9 mouse cellular contexts compared by ENCODE assay signal in the genomic region with DNA sequence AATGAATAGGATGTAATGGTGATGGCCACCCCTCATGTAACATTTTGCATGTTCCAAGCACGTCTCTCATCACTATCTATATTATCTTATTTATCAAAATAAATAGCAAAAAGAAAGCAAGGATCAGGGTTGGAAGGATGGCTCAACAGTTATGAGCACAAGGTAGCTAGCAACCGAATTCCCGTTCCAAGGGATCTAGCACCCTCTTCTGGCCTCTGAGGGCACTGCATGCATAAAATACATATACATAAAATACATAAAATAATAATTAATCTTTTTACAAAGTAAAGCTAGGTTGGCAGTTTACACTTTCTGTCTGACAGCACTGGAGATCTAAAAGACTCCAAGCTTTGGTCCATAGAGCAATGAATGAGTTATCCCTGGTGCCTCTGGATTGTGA. TPM values are rescaled to one million over a fixed set of nuclear protein-coding genes. Genes with fewer than 3 reads are reported as not detected.
DNase-seq lines count a peak whose midpoint lies in the region; ATAC-seq lines count a peak whose summit lies in the region.
"Had no signal": no experiment of that assay in that cellular context is flagged by ENCODE, and none has a peak within 500 bp of the region (broad histone marks: within the 10 kb centered on the region; RNA-seq: fewer than 3 reads in every experiment).

No protein-coding gene starts in this region.

- 9% methylated on average over 3 of the region's 3 CpGs for WGBS in liver, embryonic 11.5 days
- 16% methylated on average over 3 of the region's 3 CpGs for WGBS in liver, embryonic 13.5 days (ENCODE audit: insufficient replicate concordance)

- 0 out of 2 replicates have a peak, but pooled peaks cover 3% of the 10 kb centered on the region for H3K4me1 ChIP-seq in liver, embryonic 11.5 days (replicated peaks; ENCODE audit: control insufficient read depth, insufficient read depth, low read length)
- H3K4me1 ChIP-seq in liver, embryonic 13.5 days (replicated peaks): no peaks in the 10 kb centered on the region

- H3K4me2 ChIP-seq in liver, embryonic 11.5 days: no peak overlapping the region
- no peak overlapping the region for H3K4me2 ChIP-seq in liver, embryonic 13.5 days

- peak; percentile 49 to 70 for DNase-seq in cerebellum, postnatal 14 days
- DNase-seq in liver: peak; percentile 64
- no peak for DNase-seq in liver, embryonic 11.5 days (ENCODE audit: low spot score)
- DNase-seq in c-Kit-negative CD71-positive TER-119-positive erythroid progenitor cells, embryonic 14.5 days (ENCODE audit: low read depth, low spot score): peak; percentile 50
- peak; percentile 28 for DNase-seq in liver, embryonic 13.5 days
- peak; percentile 57 for DNase-seq in splenic B cell, adult 2 months (ENCODE audit: low read depth, low spot score)
- DNase-seq in T-cell, adult 2 months (ENCODE audit: low spot score): no peak

- H3K9ac ChIP-seq in liver, embryonic 11.5 days (ENCODE audit: low read depth, low read length): no peak overlapping the region
- H3K9ac ChIP-seq in liver, embryonic 13.5 days: no peak overlapping the region

- no peak overlapping the region for H3K27ac ChIP-seq in liver, embryonic 11.5 days (ENCODE audit: low read depth, low read length)
- H3K27ac ChIP-seq in liver, embryonic 13.5 days: no peak overlapping the region

- H3K9me3 ChIP-seq in liver, embryonic 11.5 days (ENCODE audit: control insufficient read depth, low read length): no peaks in the 10 kb centered on the region
- H3K9me3 ChIP-seq in liver, embryonic 13.5 days (replicated peaks): no peaks in the 10 kb centered on the region

- H3K4me3 ChIP-seq in liver, embryonic 11.5 days (ENCODE audit: low read depth, low read length): no peak overlapping the region
- no peak overlapping the region for H3K4me3 ChIP-seq in liver, embryonic 13.5 days (replicated peaks)

- no peaks in the 10 kb centered on the region for H3K36me3 ChIP-seq in liver, embryonic 11.5 days (ENCODE audit: control insufficient read depth, insufficient read depth, low read length)
- no peaks in the 10 kb centered on the region for H3K36me3 ChIP-seq in liver, embryonic 13.5 days
- no peaks in the 10 kb centered on the region for H3K36me3 ChIP-seq in splenic B cell, adult 2 months (ENCODE audit: control insufficient read depth, insufficient read depth, low read length, poor library complexity, severe bottlenecking)

- no peaks in the 10 kb centered on the region for H3K27me3 ChIP-seq in liver, embryonic 11.5 days (replicated peaks; ENCODE audit: control insufficient read depth, insufficient read depth, low read length)
- H3K27me3 ChIP-seq in liver, embryonic 13.5 days: no peaks in the 10 kb centered on the region
- H3K27me3 ChIP-seq in splenic B cell, adult 2 months (ENCODE audit: control insufficient read depth, insufficient read depth, low read length, poor library complexity, severe bottlenecking): no peaks in the 10 kb centered on the region

- no peak for ATAC-seq in cerebellum, adult (ENCODE audit: insufficient number of reproducible peaks, low FRiP score, low TSS enrichment)
- no peak for ATAC-seq in liver, embryonic 11.5 days (replicated peaks; ENCODE audit: low FRiP score)
- no peak for ATAC-seq in liver, embryonic 13.5 days (ENCODE audit: low read depth)

RNA-seq across cellular contexts. Expression of gene 4930568D16Rik, which starts 5.5 kb away (rescaled TPM):
- not detected in 2 replicates for polyA plus RNA-seq in liver, embryonic 11.5 days (2014; fragmentation: Nextera tagmentation; extraction: Ambion mirVana)
- not detected in 2 replicates for polyA plus RNA-seq in liver, embryonic 13.5 days (2015; fragmentation: Nextera tagmentation; extraction: Ambion mirVana)
- polyA plus RNA-seq: heart, embryonic 16.5 days had no signal

RNA-seq across cellular contexts. Expression of gene 4930402F06Rik, which starts 24.0 kb away (rescaled TPM):
- polyA plus RNA-seq in liver, embryonic 11.5 days (2014; fragmentation: Nextera tagmentation; extraction: Ambion mirVana): not detected in 2 replicates
- polyA plus RNA-seq in liver, embryonic 13.5 days (2015; fragmentation: Nextera tagmentation; extraction: Ambion mirVana): not detected in 2 replicates
- polyA plus RNA-seq: heart, embryonic 16.5 days had no signal

RNA-seq across cellular contexts. Expression of gene Stom, which starts 36.2 kb away (rescaled TPM):
- polyA plus RNA-seq in liver, embryonic 11.5 days (2014; fragmentation: Nextera tagmentation; extraction: Ambion mirVana): 87.7 and 97.0 TPM in 2 replicates
- 128 and 160 TPM in 2 replicates for polyA plus RNA-seq in liver, embryonic 13.5 days (2015; fragmentation: Nextera tagmentation; extraction: Ambion mirVana)

Comparison
In these comparisons a context has a peak if more than half of its experiments do, and no peak if none do; other contexts are left out.
1. DNase-seq: peak in cerebellum, postnatal 14 days (2 of 2), liver (single experiment), c-Kit-negative CD71-positive TER-119-positive erythroid progenitor cells, embryonic 14.5 days (single experiment), liver, embryonic 13.5 days (single experiment) and splenic B cell, adult 2 months (single experiment); none in liver, embryonic 11.5 days (single experiment) and T-cell, adult 2 months (single experiment).